Mouse (Mus musculus) central nervous system, embryonic 18 days (tissue): ENCODE measurements around the gene BB287469. TPM values are rescaled to one million over a fixed set of nuclear protein-coding genes. Genes with fewer than 3 reads are reported as not detected.

Source experiments
- polyA plus RNA-seq: library from polyadenylated mRNA; depleted of rRNA; stranded (reverse); fragments of >200 nt; gene quantifications from 2 replicates; pipeline ENCODE4 v1.2.3, GENCODE M21; 2012; rRNA removed

Gene BB287469
- not detected in 2 replicates for polyA plus RNA-seq

DNA sequence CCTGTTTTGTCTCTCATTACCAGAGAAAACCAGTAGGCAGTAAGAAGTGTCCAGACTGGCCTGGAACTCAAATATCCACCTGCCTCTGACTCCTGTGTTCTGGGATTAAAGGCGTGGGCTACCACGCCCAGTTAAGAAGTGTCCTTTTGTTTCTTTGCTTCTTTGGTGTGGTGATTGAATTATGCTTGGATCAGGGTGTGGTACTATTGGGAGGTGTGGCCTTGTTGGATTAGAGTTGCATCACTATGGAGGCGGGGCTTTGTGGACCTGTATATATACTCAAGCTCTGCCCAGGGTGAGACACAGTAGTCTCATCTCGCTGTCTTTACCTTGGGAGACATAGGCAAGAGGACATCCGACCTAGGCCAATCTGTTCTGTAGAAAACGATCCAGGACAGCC is at the start of gene BB287469:
TSS of gene BB287469 (plus strand) at position 301 of the 400 bp plus-strand sequence.

DNA sequence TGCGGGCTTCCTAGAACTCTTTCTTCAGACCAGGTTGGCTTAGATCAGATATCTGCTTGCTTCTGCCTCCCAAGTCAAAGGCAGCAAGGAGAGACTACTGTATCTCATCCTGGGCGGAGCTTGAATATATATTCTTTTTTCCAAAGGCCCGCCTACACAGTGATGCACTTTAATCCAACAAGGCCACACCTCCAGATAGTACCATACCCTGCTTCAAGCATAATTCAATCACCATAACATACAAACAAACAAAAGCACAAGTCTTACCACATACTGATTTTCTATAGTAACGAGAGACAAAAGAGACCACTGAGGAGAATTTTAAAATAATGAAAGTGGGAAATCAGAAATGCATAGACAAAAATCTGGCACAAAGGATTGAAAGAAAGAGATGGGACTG is 40.7 kb upstream of the BB287469 start, which contains the start of gene Gm21319:
TSS of gene Gm21319 (minus strand) at position 101 of the 400 bp plus-strand sequence.

DNA sequence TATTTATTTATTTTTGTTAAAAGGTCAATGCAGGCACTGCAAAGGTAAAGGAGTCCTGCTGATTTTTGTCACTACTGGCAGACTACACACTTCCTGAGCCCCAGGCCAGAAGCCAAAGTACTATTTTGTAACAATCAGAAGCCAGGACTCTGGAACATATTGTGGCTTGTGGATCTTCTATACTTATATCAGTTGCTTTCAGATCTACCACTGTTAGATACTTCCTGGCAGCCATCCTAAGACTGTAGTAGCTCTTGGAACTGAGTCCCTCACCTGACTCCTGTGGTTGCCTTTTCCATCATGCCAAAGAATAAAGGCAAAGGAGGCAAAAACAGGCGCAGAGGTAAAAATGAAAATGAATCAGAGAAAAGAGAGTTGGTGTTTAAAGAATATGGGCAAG is 21.2 kb upstream of the BB287469 start, which contains the start of gene Gm21936:
TSS of gene Gm21936 (plus strand) at position 301 of the 400 bp plus-strand sequence.

DNA sequence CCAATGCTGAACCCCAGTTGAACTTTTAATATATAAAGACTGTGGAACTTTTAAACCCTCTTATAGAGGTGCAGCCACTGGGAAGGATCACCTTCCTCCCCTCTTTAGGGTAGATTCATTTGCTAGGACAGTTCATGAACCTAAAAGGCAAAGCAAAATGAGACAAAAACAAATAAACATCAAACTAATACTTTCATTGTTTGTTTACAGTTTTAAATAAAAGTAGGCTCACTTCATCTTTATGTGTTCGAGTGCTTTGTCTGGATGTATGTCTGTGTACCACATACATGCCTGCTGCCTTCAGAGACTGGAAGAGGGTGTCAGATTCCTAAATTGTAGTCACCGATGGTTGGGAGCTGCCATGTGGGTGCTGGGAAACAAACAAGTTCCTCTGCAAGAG is 25.9 kb downstream of the BB287469 start, which contains the start of gene Gm2001:
TSS of gene Gm2001 (minus strand) at position 101 of the 400 bp plus-strand sequence.

Other genes starting within 250 kb of the BB287469 start
- gene Oog1, start 213.9 kb upstream of the BB287469 start, polyA plus RNA-seq, result not detected in 2 replicates
- not detected in 2 replicates for gene Gm4027, start 197.7 kb upstream of the BB287469 start, polyA plus RNA-seq
- gene Gm16381, start 172.0 kb upstream of the BB287469 start, polyA plus RNA-seq, result not detected in 2 replicates
- gene Gm21319, start 40.8 kb upstream of the BB287469 start, polyA plus RNA-seq, result not detected in 2 replicates
- gene Gm21936, start 21.1 kb upstream of the BB287469 start, polyA plus RNA-seq, result not detected in 2 replicates
- gene Gm2001, start 25.8 kb downstream of the BB287469 start, polyA plus RNA-seq, result not detected in 2 replicates
- gene Gm2016, start 57.5 kb downstream of the BB287469 start, polyA plus RNA-seq, result not detected in 2 replicates
- not detected in 2 replicates for gene Gm2022, start 78.8 kb downstream of the BB287469 start, polyA plus RNA-seq
- gene Gm2035, start 103.3 kb downstream of the BB287469 start, polyA plus RNA-seq, result not detected in 2 replicates
- not detected in 2 replicates for gene Gm2042, start 137.5 kb downstream of the BB287469 start, polyA plus RNA-seq
- gene Gm2075, start 195.3 kb downstream of the BB287469 start, polyA plus RNA-seq, result not detected in 2 replicates
- gene Gm6803, start 202.2 kb downstream of the BB287469 start, polyA plus RNA-seq, result not detected in 2 replicates
- not detected in 2 replicates for gene Gm2056, start 210.4 kb downstream of the BB287469 start, polyA plus RNA-seq